Mouse (Mus musculus): ENCODE data around the gene Scn4a.

DNA sequence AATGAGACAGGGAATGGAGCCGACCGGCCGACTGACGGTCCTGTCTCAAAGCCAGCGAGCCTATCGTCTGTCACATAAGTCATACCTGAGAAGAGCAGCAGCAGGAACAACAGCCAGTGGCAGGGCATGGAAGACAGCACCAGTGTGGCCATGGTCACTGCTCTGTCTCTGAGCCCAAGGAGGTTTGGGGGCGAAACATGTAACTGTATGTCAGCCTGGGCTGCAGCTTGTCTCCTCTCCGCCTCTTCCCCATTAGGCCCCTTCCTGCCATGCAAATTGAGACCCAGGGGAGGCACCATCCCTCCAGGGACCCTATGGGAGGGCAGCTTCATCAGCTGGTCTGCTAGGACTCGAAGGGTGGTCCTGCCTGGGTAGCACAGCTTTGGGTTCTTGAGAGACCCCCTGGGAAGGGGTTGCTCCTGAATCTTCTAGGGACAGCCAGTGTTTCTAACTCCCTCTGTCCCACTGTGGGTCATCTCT is 38.7 kb downstream of the Scn4a start, which contains the start of gene Cd79b:
- TF ChIP-seq GATA1 (IDR thresholded peaks at IDR 0.05; ENCODE audit: low read length) (no peak), TAL1 (IDR thresholded peaks at IDR 0.05; ENCODE audit: low read length) (no peak)
